35 mouse cellular contexts compared by ENCODE assay signal in genomic region chr4:49474583-49474982, GRCm38 (mm10). TPM values are rescaled to one million over a fixed set of nuclear protein-coding genes. Genes with fewer than 3 reads are reported as not detected.
A peak's percentile ranks its signal among the peaks of the same experiment; 100 is the strongest.
DNase-seq lines count a peak whose midpoint lies in the region; ATAC-seq and TF ChIP-seq lines count a peak whose summit lies in the region.
"Had no signal": no experiment of that assay in that cellular context is flagged by ENCODE, and none has a peak within 500 bp of the region (broad histone marks: within the 10 kb centered on the region; RNA-seq: fewer than 3 reads in every experiment).

No protein-coding gene starts in this region.

- 0 out of 2 replicates have a peak, but pooled peaks have one; percentile 26 for ATAC-seq in erythroblast, adult 5-6 weeks (replicated peaks; ENCODE audit: low FRiP score, poor library complexity, severe bottlenecking)
- ATAC-seq in liver, embryonic 11.5 days (replicated peaks; ENCODE audit: low FRiP score): peak; percentile 86
- ATAC-seq in liver, embryonic 16.5 days (ENCODE audit: low read depth): peak; percentile 85
- ATAC-seq in midbrain, embryonic 13.5 days: no peak
- ATAC-seq: forebrain, embryonic 14.5 days had no signal

- H3K9me3 ChIP-seq in MEL (replicated peaks; ENCODE audit: insufficient read depth, low read length): no peaks in the 10 kb centered on the region
- no peaks in the 10 kb centered on the region for H3K9me3 ChIP-seq in liver, embryonic 11.5 days (ENCODE audit: control insufficient read depth, low read length)
- no peaks in the 10 kb centered on the region for H3K9me3 ChIP-seq in liver, embryonic 16.5 days (replicated peaks; ENCODE audit: control insufficient read depth, low read length)
- no peaks in the 10 kb centered on the region for H3K9me3 ChIP-seq in midbrain, embryonic 13.5 days
- H3K9me3 ChIP-seq: heart, embryonic 12.5 days; limb, embryonic 10.5 days; limb, embryonic 15.5 days; lung, embryonic 15.5 days; megakaryocyte, embryonic 14.5 days; neural tube, embryonic 15.5 days had no signal

- H3K79me2 ChIP-seq in MEL (ENCODE audit: control insufficient read depth, insufficient read depth, low read length, poor library complexity): no peaks in the 10 kb centered on the region

- DNase-seq in MEL (ENCODE audit: low read depth, low spot score): no peak
- DNase-seq in liver, embryonic 11.5 days (ENCODE audit: low spot score): no peak
- DNase-seq in thymus, postnatal 4 days: no peak
- DNase-seq in adrenal gland, postnatal 10 days: no peak
- DNase-seq: adrenal gland, adult 8-10 months; B cell, adult 2 months; cerebellum, postnatal 14 days; gastrocnemius, postnatal 25 days; heart, adult 18-20 months; heart, postnatal 4 days; kidney, adult 2 months; layer of hippocampus, postnatal 36 days; lung, postnatal 36 days; midbrain, embryonic 14.5 days; retina, postnatal 1 day; right cerebral cortex, postnatal 14 days; thymus, adult 2 months; thymus, postnatal 36 days had no signal

- no peak for TF ChIP-seq CTCF in MEL (IDR thresholded peaks at IDR 0.05 in 2 of 3, conservative IDR thresholded peaks at IDR 0.05 in 1 of 3; ENCODE audit: control insufficient read depth in 1 of 3, insufficient read depth in 1 of 3, low read depth in 2 of 3, low read length in 3 of 3, poor library complexity in 1 of 3, severe bottlenecking in 1 of 3)

- TF ChIP-seq POLR2A in MEL (IDR thresholded peaks at IDR 0.05; ENCODE audit: control insufficient read depth in 1 of 2, insufficient read depth in 1 of 2, low read depth in 1 of 2, low read length in 2 of 2, poor library complexity in 1 of 2): no peak

- peaks cover 0 to 2% of the 10 kb centered on the region in 2 experiments; a peak in 1 of 4 replicates for H3K36me3 ChIP-seq in MEL (ENCODE audit: control insufficient read depth in 1 of 2, insufficient read depth in 2 of 2, low read length in 2 of 2)
- no peaks in the 10 kb centered on the region for H3K36me3 ChIP-seq in liver, embryonic 11.5 days (ENCODE audit: control insufficient read depth, insufficient read depth, low read length)
- H3K36me3 ChIP-seq in liver, embryonic 16.5 days (ENCODE audit: control insufficient read depth, insufficient read depth): no peaks in the 10 kb centered on the region
- no peaks in the 10 kb centered on the region for H3K36me3 ChIP-seq in midbrain, embryonic 13.5 days
- H3K36me3 ChIP-seq: heart, embryonic 12.5 days; limb, embryonic 10.5 days; limb, embryonic 15.5 days; lung, embryonic 15.5 days; neural tube, embryonic 15.5 days had no signal

- peaks cover 0 to 3% of the 10 kb centered on the region in 2 experiments; a peak in 3 of 4 replicates for H3K4me1 ChIP-seq in MEL (ENCODE audit: control insufficient read depth in 1 of 2, insufficient read depth in 2 of 2, low read length in 2 of 2)
- peaks cover 8% of the 10 kb centered on the region for H3K4me1 ChIP-seq in liver, embryonic 11.5 days (replicated peaks; ENCODE audit: control insufficient read depth, insufficient read depth, low read length)
- peaks cover 32% of the 10 kb centered on the region for H3K4me1 ChIP-seq in liver, embryonic 16.5 days (ENCODE audit: control insufficient read depth, low read depth, low read length)
- peaks cover 6% of the 10 kb centered on the region for H3K4me1 ChIP-seq in midbrain, embryonic 13.5 days (replicated peaks)

- no peaks in the 10 kb centered on the region for H3K27me3 ChIP-seq in MEL (ENCODE audit: control insufficient read depth in 1 of 2, insufficient read depth in 2 of 2, low read length in 2 of 2)
- H3K27me3 ChIP-seq in liver, embryonic 11.5 days (replicated peaks; ENCODE audit: control insufficient read depth, insufficient read depth, low read length): no peaks in the 10 kb centered on the region
- no peaks in the 10 kb centered on the region for H3K27me3 ChIP-seq in liver, embryonic 16.5 days (ENCODE audit: control insufficient read depth, insufficient read depth, low read depth, low read length)
- H3K27me3 ChIP-seq in midbrain, embryonic 13.5 days: no peaks in the 10 kb centered on the region
- H3K27me3 ChIP-seq: CH12.LX; heart, embryonic 12.5 days; limb, embryonic 15.5 days; lung, embryonic 15.5 days; megakaryocyte, embryonic 14.5 days; neural tube, embryonic 15.5 days had no signal

- H3K9ac ChIP-seq in MEL (ENCODE audit: control insufficient read depth, low read depth, low read length, poor library complexity, severe bottlenecking): no peak overlapping the region
- H3K9ac ChIP-seq in liver, embryonic 11.5 days (ENCODE audit: low read depth, low read length): no peak overlapping the region
- H3K9ac ChIP-seq in liver, embryonic 16.5 days (ENCODE audit: low read depth, low read length): no peak overlapping the region
- H3K9ac ChIP-seq in midbrain, embryonic 13.5 days (replicated peaks): no peak overlapping the region
- H3K9ac ChIP-seq: heart, embryonic 12.5 days; hindbrain, embryonic 14.5 days; limb, embryonic 15.5 days; lung, embryonic 15.5 days; neural tube, embryonic 15.5 days had no signal

- no peak overlapping the region for H3K27ac ChIP-seq in MEL (ENCODE audit: control insufficient read depth, low read depth, low read length)
- peak overlapping the region; percentile 62 for H3K27ac ChIP-seq in liver, embryonic 11.5 days (ENCODE audit: low read depth, low read length)
- H3K27ac ChIP-seq in liver, embryonic 16.5 days (ENCODE audit: low read length): peak overlapping the region; percentile 20
- no peak overlapping the region for H3K27ac ChIP-seq in midbrain, embryonic 13.5 days
- H3K27ac ChIP-seq: hindbrain, embryonic 14.5 days; kidney, postnatal 0 days; limb, embryonic 10.5 days; limb, embryonic 15.5 days; lung, embryonic 15.5 days; neural tube, embryonic 15.5 days had no signal

- TF ChIP-seq RAD21 in MEL (IDR thresholded peaks at IDR 0.05; ENCODE audit: low read depth, low read length): no peak

- H3K4me3 ChIP-seq in MEL (ENCODE audit: control insufficient read depth in 1 of 2, insufficient read depth in 1 of 2, low read depth in 2 of 2, low read length in 2 of 2): no peak overlapping the region
- H3K4me3 ChIP-seq in liver, embryonic 11.5 days (ENCODE audit: low read depth, low read length): no peak overlapping the region; the same call in 1 of the 2 replicates
- no peak overlapping the region for H3K4me3 ChIP-seq in liver, embryonic 16.5 days (ENCODE audit: low read depth, low read length)
- no peak overlapping the region for H3K4me3 ChIP-seq in midbrain, embryonic 13.5 days (replicated peaks)
- H3K4me3 ChIP-seq: heart, embryonic 12.5 days; limb, embryonic 10.5 days; limb, embryonic 15.5 days; lung, embryonic 15.5 days; megakaryocyte, embryonic 14.5 days; neural tube, embryonic 15.5 days had no signal

- peak overlapping the region; percentile 42 for H3K4me2 ChIP-seq in liver, embryonic 11.5 days
- H3K4me2 ChIP-seq in liver, embryonic 16.5 days (ENCODE audit: low read depth, low read length): peak overlapping the region; percentile 2
- H3K4me2 ChIP-seq in midbrain, embryonic 13.5 days (replicated peaks): no peak overlapping the region
- H3K4me2 ChIP-seq: heart, embryonic 12.5 days; hindbrain, embryonic 14.5 days; limb, embryonic 15.5 days; lung, embryonic 15.5 days; neural tube, embryonic 15.5 days had no signal

- no peak for TF ChIP-seq EP300 in MEL (IDR thresholded peaks at IDR 0.05; ENCODE audit: low read depth in 1 of 2, low read length in 2 of 2)

RNA-seq across cellular contexts. Expression of gene Acnat1, which starts 0.9 kb away (rescaled TPM):
- total RNA-seq in MEL (2012; rRNA removed): not detected in 2 replicates
- not detected for polyA plus RNA-seq in MEL (2012; ENCODE audit: insufficient read depth in 1 of 2, insufficient read length in 2 of 2, low read depth in 1 of 2, low replicate concordance in 2 of 2, missing spikeins in 1 of 2)
- not detected in 2 replicates for total RNA-seq in erythroblast, adult 5-6 weeks (2015; ENCODE audit: low replicate concordance)
- total RNA-seq in erythroblast, adult 5-6 weeks (2017; ENCODE audit: low replicate concordance): not detected in 2 replicates
- not detected in 2 replicates for polyA plus RNA-seq in liver, embryonic 11.5 days (2014; fragmentation: Nextera tagmentation; extraction: Ambion mirVana)
- polyA plus RNA-seq in liver, embryonic 16.5 days (2015; fragmentation: Nextera tagmentation; extraction: Ambion mirVana): 0.86 and 1.1 TPM in 2 replicates
- polyA plus RNA-seq in midbrain, embryonic 13.5 days (2015; fragmentation: Nextera tagmentation; extraction: Ambion mirVana): not detected in 2 replicates
- 10 to 100 TPM in 1 of 2 experiments, 1 to 10 TPM in 1; 9.1 to 12.4 TPM for total RNA-seq in adrenal gland, postnatal 10 days (2021)
- total RNA-seq: CH12.LX; gastrocnemius, adult 18-20 months; gastrocnemius, postnatal 25 days; heart, adult 18-20 months; heart, postnatal 4 days had no signal
- polyA plus RNA-seq: embryonic facial prominence, embryonic 14.5 days; forebrain, embryonic 14.5 days; frontal cortex, adult 2 months; heart, embryonic 12.5 days; heart, postnatal 0 days; hindbrain, embryonic 14.5 days; limb, embryonic 10.5 days; limb, embryonic 15.5 days; lung, embryonic 15.5 days; midbrain, embryonic 14.5 days; neural tube, embryonic 15.5 days; thymus, adult 2 months had no signal

RNA-seq across cellular contexts. Expression of gene Baat, which starts 31.8 kb away (rescaled TPM):
- not detected in 2 replicates for total RNA-seq in MEL (2012; rRNA removed)
- polyA plus RNA-seq in MEL (2012; ENCODE audit: insufficient read depth in 1 of 2, insufficient read length in 2 of 2, low read depth in 1 of 2, low replicate concordance in 2 of 2, missing spikeins in 1 of 2): under 1 TPM in 1 of 2 experiments, not detected in 1; 0.15 TPM
- total RNA-seq in erythroblast, adult 5-6 weeks (2015; ENCODE audit: low replicate concordance): not detected in 2 replicates
- 0.26 and 1.5 TPM in 2 replicates for total RNA-seq in erythroblast, adult 5-6 weeks (2017; ENCODE audit: low replicate concordance)
- polyA plus RNA-seq in liver, embryonic 11.5 days (2014; fragmentation: Nextera tagmentation; extraction: Ambion mirVana): 0.25 TPM in 1 of 2 replicates, not detected in the other
- polyA plus RNA-seq in liver, embryonic 16.5 days (2015; fragmentation: Nextera tagmentation; extraction: Ambion mirVana): 2.9 and 3.3 TPM in 2 replicates
- 0.13 TPM in 1 of 2 replicates, not detected in the other for polyA plus RNA-seq in midbrain, embryonic 13.5 days (2015; fragmentation: Nextera tagmentation; extraction: Ambion mirVana)
- 1 to 10 TPM; 1.8 to 1.9 TPM for total RNA-seq in adrenal gland, postnatal 10 days (2021)
- total RNA-seq: heart, adult 18-20 months had no signal
- polyA plus RNA-seq: embryonic facial prominence, embryonic 14.5 days; forebrain, embryonic 14.5 days; heart, embryonic 12.5 days; heart, postnatal 0 days; hindbrain, embryonic 14.5 days; limb, embryonic 15.5 days; lung, embryonic 15.5 days; neural tube, embryonic 15.5 days; thymus, adult 2 months had no signal

RNA-seq across cellular contexts. Expression of gene Mrpl50, which starts 46.3 kb away (rescaled TPM):
- total RNA-seq in MEL (2012; rRNA removed): 34.7 and 39.1 TPM in 2 replicates
- polyA plus RNA-seq in MEL (2012; ENCODE audit: insufficient read depth in 1 of 2, insufficient read length in 2 of 2, low read depth in 1 of 2, low replicate concordance in 2 of 2, missing spikeins in 1 of 2): 10 to 100 TPM in 1 of 2 experiments, not detected in 1; 54.5 TPM
- 7.5 and 17.9 TPM in 2 replicates for total RNA-seq in erythroblast, adult 5-6 weeks (2015; ENCODE audit: low replicate concordance)
- 5.8 and 11.0 TPM in 2 replicates for total RNA-seq in erythroblast, adult 5-6 weeks (2017; ENCODE audit: low replicate concordance)
- 89.4 and 106 TPM in 2 replicates for polyA plus RNA-seq in liver, embryonic 11.5 days (2014; fragmentation: Nextera tagmentation; extraction: Ambion mirVana)
- polyA plus RNA-seq in liver, embryonic 16.5 days (2015; fragmentation: Nextera tagmentation; extraction: Ambion mirVana): 54.4 and 56.9 TPM in 2 replicates
- polyA plus RNA-seq in midbrain, embryonic 13.5 days (2015; fragmentation: Nextera tagmentation; extraction: Ambion mirVana): 78.1 and 82.5 TPM in 2 replicates
- 10 to 100 TPM; 45.5 to 49.5 TPM for total RNA-seq in adrenal gland, postnatal 10 days (2021)

RNA-seq across cellular contexts. Expression of gene Zfp189, which starts 46.4 kb away (rescaled TPM):
- total RNA-seq in MEL (2012; rRNA removed): 4.4 and 5.3 TPM in 2 replicates
- polyA plus RNA-seq in MEL (2012; ENCODE audit: insufficient read depth in 1 of 2, insufficient read length in 2 of 2, low read depth in 1 of 2, low replicate concordance in 2 of 2, missing spikeins in 1 of 2): 1 to 10 TPM in 1 of 2 experiments, not detected in 1; 3.3 TPM
- 4.4 TPM in 1 of 2 replicates, not detected in the other for total RNA-seq in erythroblast, adult 5-6 weeks (2015; ENCODE audit: low replicate concordance)
- total RNA-seq in erythroblast, adult 5-6 weeks (2017; ENCODE audit: low replicate concordance): 3.3 TPM in 1 of 2 replicates, not detected in the other
- 7.4 and 9.2 TPM in 2 replicates for polyA plus RNA-seq in liver, embryonic 11.5 days (2014; fragmentation: Nextera tagmentation; extraction: Ambion mirVana)
- 3.5 and 3.8 TPM in 2 replicates for polyA plus RNA-seq in liver, embryonic 16.5 days (2015; fragmentation: Nextera tagmentation; extraction: Ambion mirVana)
- polyA plus RNA-seq in midbrain, embryonic 13.5 days (2015; fragmentation: Nextera tagmentation; extraction: Ambion mirVana): 15.1 and 15.2 TPM in 2 replicates
- 1 to 10 TPM; 7.7 to 8.3 TPM for total RNA-seq in adrenal gland, postnatal 10 days (2021)

Comparison
In these comparisons a context has a peak if more than half of its experiments do, and no peak if none do; other contexts are left out.
1. H3K27ac ChIP-seq: peak in liver, embryonic 11.5 days (single experiment) and liver, embryonic 16.5 days (single experiment); none in MEL (single experiment) and midbrain, embryonic 13.5 days (single experiment).